Mouse (Mus musculus) heart, adult 8-10 months (tissue): ENCODE results near the gene Lamtor3. TPM values are rescaled to one million over a fixed set of nuclear protein-coding genes. Genes with fewer than 3 reads are reported as not detected.
"Not testable (repeated sequence)": the region's sequence is repeated elsewhere in the genome, so short reads cannot be mapped to it uniquely, and the experiment has no call there.

ENCODE experiments used
- DNase-seq: peaks from one replicate; pipeline ENCODE4 v3.0.0; 2022; ENCODE audit warnings: low spot score
- total RNA-seq, 4 experiments: library from RNA; stranded (reverse); gene quantifications; 2 replicates each; pipeline ENCODE4 v1.2.4; 2022

Gene Lamtor3
- total RNA-seq, 4 experiments from 2014 or later, result 87.5 to 104 (median 90.4) TPM

DNA sequence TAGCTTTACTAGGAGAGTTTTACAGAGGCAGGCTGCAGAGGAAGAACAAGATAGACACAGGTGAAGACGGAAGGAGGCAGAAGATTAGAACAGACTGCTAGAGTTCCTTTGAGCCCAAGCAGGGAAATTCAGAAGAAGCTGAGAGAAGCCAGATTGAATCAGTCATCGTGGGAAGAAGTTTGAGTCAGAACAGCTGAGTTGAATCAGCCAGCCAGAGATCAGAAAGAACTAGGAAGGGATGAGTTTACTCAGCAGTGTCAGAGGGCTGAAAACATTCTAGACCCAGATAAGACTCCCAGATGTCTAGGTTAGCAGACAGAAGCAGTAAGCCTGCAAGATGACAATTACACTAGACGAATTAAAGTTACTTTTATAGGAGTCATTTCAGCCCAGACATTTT, 15.7 kb downstream of the Lamtor3 start:
- DNase-seq, result no peak

DNA sequence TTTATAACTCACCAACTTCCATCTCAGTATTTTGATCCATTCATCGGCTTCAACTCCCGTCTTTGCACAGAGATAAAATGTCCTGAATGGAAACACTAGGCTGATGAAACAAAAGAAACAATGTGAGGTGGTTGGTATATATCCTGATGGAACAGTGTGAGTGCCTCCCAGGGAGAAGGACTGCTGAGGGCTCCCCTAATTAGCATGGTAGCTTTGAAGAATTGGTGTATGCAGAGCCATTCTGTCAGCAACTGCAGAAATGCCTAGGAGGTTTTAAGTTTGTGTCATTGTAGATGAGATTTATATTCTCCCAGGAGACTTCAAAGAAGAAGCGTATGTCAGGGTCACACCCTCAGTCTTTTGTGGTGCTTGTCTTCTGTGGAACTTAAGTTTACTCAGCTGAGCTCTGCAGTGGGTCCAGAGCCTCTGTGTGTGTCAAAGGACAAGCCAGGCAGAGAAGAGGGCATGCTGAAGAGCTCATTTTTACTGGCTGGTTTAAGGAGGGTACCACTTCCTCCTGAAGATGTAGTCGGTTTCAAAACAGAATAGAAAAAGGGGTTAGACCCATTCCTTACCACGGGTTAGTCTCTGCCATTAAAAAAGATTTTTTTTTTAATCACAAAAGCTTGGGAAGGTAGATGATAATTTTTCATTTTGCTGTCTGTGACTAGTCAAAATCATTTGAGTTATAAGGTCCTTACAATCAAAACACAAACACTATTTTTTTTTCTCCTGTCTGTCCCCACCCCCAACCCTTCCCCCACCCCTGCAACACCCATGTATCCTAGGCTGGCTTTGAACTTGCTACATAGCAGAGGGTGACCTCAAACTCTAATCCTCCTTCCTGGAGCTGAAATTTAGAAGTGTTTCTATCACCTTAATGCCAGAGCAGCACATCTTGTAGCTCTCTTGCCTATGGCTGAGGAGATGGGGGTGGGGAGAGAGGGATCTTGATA, 17.5 kb downstream of the Lamtor3 start:
- no peak for DNase-seq

DNA sequence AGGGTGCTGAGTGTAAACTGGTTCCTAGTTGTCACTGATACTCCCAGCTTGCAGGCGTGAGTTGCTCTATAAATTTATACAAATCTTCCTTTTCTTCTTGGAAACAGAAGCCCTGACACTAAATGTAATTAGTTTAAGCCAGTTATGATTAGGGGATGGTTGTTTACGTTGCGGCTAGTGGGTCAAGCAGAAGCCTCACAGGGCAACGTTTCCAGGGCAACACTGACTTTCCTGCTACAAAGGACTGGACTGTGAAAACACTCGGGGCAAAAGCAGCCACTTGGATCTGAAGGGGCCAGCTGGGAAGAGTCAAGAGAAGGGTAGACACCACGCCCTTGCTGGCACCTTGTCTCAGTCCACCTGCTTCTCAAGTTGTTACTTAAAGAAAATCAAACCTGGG, 18.2 kb downstream of the Lamtor3 start:
- no peak for DNase-seq

DNA sequence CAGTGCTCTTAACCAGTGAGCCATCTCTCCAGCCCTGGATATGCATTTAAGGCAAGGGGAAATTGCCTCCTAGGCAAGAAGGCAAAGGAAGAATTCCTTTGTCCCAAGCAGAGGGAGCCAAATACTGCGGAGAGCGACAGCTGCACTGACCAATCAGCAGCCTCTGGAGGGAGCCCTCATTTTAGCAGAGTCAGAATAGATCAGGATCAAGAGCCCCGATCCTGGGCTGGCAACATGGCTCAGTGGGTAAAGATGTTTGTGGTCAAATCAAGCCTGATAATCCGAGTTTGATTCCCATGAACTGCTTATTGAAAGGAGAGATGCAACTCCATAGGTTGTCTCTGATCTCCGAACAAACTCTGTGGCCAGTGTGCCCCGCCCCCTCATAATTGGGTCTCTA, 20.3 kb downstream of the Lamtor3 start:
- no peak for DNase-seq

DNA sequence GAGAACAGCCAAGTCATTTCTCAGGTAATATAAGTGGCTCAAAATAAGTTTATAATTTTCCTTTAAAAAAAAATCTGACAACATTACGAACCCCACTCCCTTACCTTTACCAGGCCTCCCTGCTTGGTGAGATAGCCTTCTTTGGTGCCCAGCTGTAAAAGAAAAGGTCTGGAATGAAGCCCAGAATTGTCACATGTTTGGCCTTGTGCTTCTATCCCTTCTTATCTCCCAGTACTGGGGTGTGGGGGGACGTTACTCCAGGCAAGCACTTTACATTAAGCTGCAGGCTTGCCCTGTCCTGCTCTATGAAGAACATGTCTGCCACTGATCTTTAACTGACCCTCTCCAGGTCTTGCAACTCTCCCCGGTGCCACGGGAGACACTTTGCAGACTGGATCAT, 22.5 kb downstream of the Lamtor3 start:
- DNase-seq, result peak; percentile 72

DNA sequence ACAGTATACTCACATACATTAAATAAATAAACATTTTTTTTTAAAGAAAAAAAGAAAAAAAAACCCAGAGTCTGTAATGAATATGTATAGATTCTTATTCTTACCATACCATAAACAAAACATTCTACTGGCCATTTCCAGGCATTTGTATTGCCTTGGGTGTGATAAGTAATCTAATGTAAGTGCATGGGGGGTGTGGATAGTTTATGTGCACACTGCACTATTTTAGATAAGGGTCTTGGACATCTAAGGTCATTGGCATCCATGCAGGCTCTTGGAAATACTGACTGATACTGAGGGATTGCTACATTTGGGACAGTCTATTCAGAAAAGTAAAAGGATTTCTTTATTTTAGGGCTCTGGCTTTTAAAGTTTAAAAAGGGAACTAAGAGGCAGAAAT, 23.2 kb downstream of the Lamtor3 start:
- DNase-seq, result no peak

DNA sequence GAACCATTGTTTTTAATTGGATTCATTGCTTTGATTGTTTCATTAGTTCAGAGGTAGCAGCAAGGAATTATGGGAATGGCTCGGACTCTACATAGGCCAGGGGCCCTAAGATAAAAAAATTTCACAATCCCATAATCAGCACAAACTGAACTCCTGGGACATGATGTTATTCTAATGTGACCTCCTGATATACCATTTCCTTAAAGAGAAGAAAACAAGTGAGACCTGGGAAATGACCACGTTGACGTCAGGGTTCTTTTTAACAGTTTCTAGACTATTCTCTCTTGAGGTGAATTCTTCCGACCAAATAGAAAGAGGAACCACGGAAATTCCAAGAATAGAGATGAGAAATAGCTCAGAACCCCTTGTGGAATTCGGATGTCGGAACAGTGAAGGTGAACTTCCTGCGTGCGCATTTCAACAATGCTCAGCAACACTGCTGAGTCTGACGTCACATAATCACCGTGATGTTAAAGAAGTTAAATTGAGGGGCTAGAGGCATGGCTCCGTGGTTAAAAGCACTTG, 23.9 kb downstream of the Lamtor3 start:
- no peak for DNase-seq

DNA sequence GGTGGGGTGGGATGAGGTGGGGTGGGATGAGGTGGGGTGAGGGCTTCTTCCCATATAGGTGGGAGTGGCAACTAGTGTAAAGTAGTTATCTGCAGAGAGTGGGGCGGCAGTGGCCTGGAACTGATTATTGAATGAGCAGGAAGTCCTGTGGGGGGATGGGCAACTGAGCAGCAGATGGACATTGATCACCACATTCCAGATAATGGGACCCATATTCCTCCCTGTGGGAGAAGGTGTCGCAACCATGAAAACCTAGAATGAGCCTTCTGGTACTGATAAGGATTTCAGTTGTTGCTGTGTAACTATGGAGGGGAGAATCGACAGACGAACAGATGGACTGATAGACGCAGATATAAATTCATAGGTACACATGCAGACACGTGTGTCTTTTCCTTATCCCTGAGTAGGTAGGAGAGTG, 25.4 kb downstream of the Lamtor3 start:
- no peak for DNase-seq

DNA sequence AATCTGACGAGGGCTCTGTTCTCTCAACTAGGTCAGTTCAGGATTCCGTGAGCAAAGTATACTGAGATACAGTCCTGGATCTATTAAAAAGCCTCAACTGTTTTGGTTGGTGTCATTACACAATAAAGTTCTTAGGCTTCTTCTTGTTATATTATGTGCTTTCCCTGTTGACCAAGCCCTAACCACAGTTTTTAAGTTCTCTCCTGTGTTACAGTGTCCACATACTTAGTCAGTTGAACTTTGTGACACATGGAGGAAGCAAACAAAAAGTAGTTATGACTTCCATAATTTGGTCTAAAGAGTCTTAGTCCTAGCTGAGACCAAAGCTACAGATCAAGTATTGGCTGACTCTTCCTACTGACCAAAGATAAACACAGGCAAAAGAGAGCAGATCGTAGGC, 28.5 kb downstream of the Lamtor3 start:
- no peak for DNase-seq

DNA sequence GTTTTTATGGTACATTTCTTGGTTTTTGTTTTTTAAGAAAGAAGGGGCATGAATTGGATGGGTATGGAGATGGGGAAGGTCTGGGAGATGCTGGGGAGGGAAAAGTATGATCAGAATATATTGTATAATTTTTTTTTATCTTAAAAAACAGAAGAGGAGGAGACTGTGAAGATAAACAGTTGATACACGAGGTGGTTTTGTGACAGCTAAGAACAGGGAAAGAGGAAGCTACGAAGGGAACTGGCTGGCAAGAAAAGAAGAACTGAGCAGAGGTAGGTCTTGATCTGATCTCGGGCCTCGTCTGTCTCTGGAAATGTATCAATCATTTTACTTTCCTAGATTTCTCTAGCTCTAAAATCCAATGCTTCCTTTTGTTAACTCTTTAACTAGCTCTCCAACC, 29.2 kb downstream of the Lamtor3 start:
- DNase-seq, result no peak

DNA sequence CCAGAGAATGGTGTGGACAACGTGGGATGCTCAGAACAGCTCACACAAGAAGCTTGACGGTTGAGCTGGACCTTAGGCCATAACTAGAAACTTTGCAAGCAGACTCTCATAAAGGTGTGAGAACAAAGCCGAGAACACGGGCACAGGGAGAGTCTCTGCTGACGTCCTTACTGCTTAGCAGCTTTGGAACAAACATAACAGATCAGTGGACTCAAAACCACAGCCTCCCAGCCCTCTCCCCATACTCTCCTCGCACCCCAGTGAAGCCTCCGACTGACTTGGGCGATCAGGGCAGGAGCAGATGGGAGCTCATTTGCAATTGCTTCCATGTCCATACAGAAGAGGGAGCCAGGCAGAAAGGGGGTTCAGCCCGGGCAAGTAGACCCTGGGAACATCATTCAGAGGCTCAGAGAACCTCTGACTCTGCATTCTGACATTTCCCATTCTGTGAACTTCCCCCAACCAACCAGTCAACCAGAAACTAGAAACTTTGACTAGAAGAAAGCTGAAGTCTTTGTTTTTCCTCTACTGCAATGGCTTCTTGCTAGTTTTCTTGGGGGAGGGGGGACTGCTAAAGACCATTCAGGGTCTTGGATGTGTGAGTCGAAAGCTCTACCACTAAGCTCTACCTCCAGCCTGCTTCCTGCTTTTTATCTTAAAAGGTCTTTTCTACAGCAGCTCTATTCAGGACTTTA, 32.0 kb downstream of the Lamtor3 start:
- DNase-seq, result no peak

DNA sequence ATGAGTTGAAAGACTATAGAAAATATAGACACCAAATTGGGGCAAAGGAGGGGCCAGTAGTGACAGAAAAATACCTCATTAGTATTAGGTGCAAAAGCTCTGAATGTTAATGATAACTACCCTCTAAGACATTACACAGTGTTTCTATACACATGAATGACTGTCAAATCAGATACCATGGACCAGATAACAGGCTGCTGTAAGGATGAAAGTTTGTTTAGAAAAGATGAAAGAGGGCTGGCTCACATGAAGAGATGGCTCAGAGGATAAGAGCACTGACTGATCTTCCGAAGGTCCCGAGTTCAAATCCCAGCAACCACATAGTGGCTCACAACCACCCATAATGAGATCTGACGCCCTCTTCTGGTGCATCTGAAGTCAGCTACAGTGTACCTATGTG, 33.0 kb downstream of the Lamtor3 start:
- DNase-seq, result not testable (repeated sequence)

DNA sequence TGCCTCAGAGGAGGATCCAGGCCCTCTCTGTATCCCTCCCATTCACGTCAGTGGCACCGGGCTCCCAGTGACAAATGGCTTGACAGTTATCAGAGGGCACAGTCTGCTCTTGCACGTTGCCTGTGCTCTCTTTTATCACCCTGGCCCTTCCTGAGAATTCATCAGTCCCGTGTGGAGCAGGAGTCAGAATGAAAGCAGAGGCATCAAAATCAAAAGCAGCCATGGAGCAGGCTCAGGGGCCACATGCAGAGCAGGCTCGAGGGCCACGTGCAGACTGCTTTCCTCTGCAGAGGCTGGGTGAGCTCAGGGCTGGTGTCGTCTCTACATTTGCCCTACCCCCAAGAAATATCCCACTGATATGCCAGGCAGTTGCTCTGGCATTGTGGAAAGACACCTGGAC, 33.5 kb downstream of the Lamtor3 start:
- DNase-seq, result no peak

DNA sequence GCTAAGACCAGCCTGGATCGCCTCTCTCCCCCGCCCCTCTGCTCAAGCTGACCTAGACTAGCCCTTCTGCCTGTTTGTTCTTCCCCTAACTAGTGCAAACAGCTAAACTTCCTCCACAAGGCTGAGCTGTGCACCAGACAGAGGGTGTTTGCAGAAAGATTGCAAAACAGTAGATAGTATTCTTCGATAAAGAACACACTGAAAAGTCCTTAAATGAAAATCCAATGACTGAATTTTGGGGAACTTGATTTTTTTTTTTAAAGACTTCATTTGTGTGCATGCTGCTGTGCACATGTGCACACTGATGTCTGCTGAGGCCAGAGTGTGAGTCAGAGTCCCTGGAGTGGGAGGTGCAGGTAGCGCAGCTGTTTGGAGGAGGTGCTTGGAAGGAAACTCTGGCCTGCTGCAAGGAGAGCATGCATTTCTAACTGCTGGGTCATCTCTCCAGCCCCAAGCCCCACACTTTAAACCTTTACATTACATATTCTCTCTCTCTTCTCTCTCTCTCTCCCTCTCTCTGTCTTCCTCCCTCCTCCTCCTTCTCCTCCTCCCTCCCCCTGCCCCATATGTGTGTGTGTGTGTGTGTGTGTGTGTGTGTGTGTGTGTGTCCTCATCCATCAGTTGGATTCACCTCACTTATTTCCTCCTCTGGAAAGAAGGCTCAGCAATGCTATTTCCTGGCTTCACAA, 34.1 kb downstream of the Lamtor3 start:
- DNase-seq, result no peak

DNA sequence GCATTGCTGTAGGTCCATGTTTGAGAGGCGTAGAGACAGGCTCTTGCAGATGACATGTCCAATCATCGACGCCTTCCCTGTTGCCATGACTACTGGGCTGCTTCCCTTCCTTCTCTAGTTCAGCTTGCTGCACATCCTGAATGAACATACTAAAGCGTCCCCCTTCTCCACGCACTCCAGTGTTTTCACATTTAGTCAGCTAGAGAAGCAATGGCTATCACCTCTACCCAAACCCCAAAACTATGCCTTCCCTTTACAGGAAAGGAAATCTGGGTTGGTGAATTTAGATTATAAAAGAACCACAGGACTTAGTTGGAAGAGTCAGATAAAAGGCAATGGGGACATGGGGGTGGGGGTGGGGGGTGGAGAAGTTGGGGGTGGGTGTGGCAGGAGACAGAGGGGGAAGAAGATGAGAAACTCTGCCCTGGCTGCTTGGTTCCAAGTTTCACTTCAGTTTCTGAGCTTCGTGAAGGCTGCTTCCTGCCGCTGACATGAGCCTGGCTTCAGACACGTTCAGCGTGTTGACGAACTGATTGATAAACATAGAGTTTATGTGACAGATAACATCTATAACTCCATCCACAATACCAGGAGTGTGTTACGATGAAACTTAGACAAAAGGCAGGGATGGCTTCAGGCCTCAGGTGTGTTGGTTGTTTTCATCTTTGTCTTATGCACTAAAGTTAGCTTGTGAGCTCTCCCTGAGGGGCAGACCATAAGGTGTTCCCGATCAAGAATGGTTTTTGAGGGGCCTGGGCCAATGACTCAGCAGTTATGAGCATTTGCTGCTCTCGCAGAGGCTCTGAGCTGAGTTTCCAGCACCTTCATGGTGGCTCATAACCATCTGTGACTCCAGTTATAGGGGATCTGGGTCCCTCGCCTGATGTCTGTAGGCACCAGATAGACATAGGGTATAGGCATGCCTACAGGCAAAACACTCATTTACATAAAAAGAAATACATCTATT, 34.9 kb downstream of the Lamtor3 start:
- DNase-seq, result no peak

DNA sequence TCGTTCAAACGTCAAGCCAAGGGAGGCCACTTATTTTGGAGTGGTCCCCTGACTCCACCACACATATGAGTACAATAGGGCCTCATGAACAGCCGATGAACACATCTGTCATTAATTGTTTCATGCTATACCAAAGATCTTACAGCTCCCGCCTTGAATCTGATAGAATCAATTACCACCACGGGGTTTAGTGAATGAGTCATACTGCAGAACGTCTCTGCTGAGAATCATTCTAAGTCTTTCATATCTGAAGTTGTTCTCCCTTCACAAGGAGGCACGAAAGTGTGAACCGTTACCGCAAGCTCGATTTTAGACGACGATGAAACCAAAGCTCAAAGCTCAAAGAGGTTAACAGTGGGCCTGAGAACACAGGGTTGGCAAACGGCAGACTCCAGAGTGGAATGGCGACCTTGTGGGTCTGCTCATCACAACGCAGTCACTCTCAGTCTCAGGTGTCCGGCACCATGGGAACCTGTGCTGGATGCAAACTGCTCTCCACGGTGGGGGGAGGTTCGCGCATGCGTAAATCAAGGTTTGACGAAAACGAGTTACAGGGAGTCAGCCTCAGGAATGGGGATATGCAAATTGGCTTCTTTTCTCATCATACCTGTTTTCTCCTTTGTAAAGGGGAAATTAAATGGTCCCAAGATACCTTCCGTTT, 36.1 kb downstream of the Lamtor3 start:
- DNase-seq, result no peak

DNA sequence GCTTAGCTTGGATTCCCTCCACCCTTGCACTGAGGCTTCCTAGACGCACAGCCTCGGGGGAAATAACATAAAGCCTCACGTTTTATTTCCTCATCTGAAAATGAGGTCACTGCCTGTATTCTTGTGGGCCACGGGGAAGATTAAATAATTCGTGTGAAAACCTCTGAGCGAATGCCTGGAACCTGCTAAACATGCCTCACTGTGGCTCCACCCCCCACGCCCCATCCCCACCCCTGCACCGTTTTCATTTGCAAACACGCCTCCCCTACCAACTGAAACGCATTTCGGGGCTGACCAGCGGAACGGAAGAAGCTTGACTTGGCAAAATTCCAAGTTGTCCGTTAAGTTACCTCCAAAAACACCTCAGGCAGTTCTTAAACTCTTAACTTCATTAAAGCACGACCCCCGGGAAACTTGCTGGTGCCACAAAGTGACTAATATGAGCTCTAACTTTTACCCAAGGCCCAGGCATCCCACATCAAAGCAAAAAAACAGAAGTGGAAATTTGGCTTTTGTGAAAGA, 37.3 kb downstream of the Lamtor3 start:
- DNase-seq, result no peak

DNA sequence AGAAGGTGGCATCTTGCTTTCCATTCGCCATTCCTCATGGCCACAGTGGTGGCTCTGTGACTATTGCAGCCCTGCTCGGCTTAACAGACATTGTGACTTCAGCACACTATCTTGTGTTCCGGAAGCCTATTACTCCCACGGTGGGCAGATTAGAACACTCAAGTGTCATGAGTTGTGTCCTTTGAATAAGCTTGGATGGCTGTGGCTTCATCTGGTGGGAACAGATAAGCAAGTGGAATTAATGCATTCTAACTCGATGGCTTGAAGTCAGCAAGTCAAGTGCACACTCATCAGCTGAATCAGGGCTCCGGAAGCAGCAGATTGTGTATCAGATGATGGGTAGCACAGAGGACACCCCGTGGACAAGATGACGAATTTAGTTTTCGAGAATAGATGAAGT, 39.6 kb downstream of the Lamtor3 start:
- DNase-seq, result no peak

DNA sequence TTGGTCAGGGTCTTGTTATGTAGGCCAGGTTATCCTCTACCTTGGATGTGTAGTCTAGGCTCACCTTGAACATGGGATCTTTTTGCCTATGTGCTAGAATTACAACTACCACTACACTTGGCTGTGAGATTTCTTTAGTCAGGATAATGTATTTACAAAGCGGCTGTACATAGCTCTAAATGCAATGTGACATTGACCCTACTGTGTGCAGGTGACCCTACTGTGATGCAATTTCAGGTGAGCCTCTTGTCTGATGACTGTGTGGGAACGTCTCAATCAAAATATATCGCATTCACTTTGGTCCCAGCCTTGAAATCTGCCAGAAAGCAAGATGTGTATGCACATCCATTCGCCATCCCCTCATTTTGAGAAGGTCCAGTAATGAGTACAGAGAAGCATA, 40.0 kb downstream of the Lamtor3 start:
- no peak for DNase-seq

DNA sequence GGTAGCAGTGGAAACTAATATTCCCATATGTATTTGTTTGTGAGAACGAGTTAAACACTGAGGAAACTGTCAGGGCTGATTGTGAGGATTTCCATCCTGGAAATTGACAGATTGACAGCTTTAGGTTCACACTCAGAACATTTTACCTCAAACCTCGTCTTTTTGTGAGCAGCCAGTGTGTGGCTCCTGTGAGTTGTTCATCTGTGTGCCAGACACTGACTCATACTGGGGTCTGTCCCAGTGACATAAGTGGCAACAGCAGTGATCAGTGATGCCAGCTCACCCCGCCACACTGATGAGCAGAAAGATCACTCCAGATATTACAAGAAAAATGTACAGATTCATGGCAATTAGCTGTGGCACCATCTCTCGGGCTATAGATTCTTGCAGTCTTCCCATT, 41.1 kb downstream of the Lamtor3 start:
- no peak for DNase-seq
